Mouse (Mus musculus) intestine, embryonic 14.5 days (tissue): ENCODE results near the gene Ucp1. TPM values are rescaled to one million over a fixed set of nuclear protein-coding genes. Genes with fewer than 3 reads are reported as not detected.

Experiments
- ATAC-seq: fragments of 200-750 bp; cut with Nextera tagmentation; replicated peaks from 2 replicates; pipeline ENCODE4 v1.8.0; 2017; ENCODE audit warnings: low read depth, moderate number of reproducible peaks, moderate TSS enrichment, moderate library complexity; ENCODE audit not compliant: low FRiP score, low TSS enrichment
- DNase-seq: peaks from one replicate; pipeline ENCODE4 v3.0.0-alpha.2; 2018; ENCODE audit warnings: low spot score
- H3K27ac ChIP-seq: fragments of 300-500 bp; sonication (generic); 2 replicates; pipeline ENCODE4 v1.5.1; 2014; ENCODE audit warnings: low read depth, mild to moderate bottlenecking, control low read depth
- H3K27me3 ChIP-seq: fragments of 300-500 bp; sonication (generic); replicated peaks from 2 replicates; pipeline ENCODE4 v1.6.1; 2014; ENCODE audit warnings: low read length, control low read depth; ENCODE audit not compliant: control insufficient read depth, insufficient read depth
- H3K36me3 ChIP-seq: fragments of 300-500 bp; sonication (generic); 2 replicates; pipeline ENCODE4 v1.6.1; 2014; ENCODE audit warnings: low read length, control low read depth; ENCODE audit not compliant: control insufficient read depth, insufficient read depth
- H3K4me1 ChIP-seq: fragments of 300-500 bp; sonication (generic); replicated peaks from 2 replicates; pipeline ENCODE4 v1.6.1; 2014; ENCODE audit warnings: low read length, control low read depth, mixed read lengths; ENCODE audit not compliant: control insufficient read depth, insufficient read depth
- H3K4me2 ChIP-seq: fragments of 300-500 bp; sonication (generic); 2 replicates; pipeline ENCODE4 v1.6.1; 2014; ENCODE audit warnings: low read length
- H3K4me3 ChIP-seq: fragments of 300-500 bp; sonication (generic); 2 replicates; pipeline ENCODE4 v1.5.1; 2014; ENCODE audit warnings: low read depth, low read length, control low read depth, mixed read lengths
- H3K9ac ChIP-seq: fragments of 300-500 bp; sonication (generic); 2 replicates; pipeline ENCODE4 v1.6.1; 2014; ENCODE audit warnings: mild to moderate bottlenecking, low read length
- H3K9me3 ChIP-seq: fragments of 300-500 bp; sonication (generic); 2 replicates; pipeline ENCODE4 v1.6.1; 2016; ENCODE audit warnings: low read length, control low read depth; ENCODE audit not compliant: control insufficient read depth
- polyA plus RNA-seq: library from polyadenylated mRNA; unstranded; fragments of >200 nt; fragmentation: Nextera tagmentation; extraction: Ambion mirVana; gene quantifications from 2 replicates; pipeline ENCODE4 v1.2.1, GENCODE M21; 2014

The Ucp1 gene
- polyA plus RNA-seq, 1 experiment from 2014 or later: 0.11 TPM

DNA sequence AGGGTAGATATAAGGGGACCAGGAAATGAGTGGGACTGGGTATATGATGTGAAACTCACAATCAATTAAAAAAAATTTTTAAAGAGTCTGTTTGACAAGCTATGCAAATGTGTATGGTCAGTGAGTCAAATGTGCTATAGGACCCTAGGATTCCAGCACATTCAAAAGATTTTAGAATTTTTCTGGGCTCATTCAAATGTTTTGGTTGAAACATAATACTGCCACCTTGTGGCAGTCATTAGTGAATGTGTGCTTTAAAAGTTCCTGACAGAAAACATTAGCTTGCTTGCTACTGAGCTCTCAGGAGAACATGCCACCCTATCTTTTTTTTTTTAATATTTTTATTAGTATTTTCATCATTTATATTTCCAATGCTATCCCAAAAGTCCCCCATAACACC is 52.5 kb downstream of the Ucp1 start:
- DNase-seq: no peak

More for the DNA sequence above, 52.5 kb downstream of the Ucp1 start:
- Histone ChIP-seq H3K27me3 (no peaks in the 10 kb centered on the region), H3K9me3 (no peaks in the 10 kb centered on the region), H3K36me3 (no peaks in the 10 kb centered on the region), H3K4me1 (no peaks in the 10 kb centered on the region), H3K4me3 (no peak overlapping the region), H3K9ac (no peak overlapping the region), H3K27ac (no peak overlapping the region), H3K4me2 (no peak overlapping the region)
- ATAC-seq: no peak

Other genes with a start within 250 kb of the Ucp1 start
- gene Tbc1d9, start 125.0 kb upstream of the Ucp1 start, polyA plus RNA-seq: 2.9 and 3.5 TPM in 2 replicates
- gene Gm10645, start 124.2 kb upstream of the Ucp1 start, polyA plus RNA-seq: 2.1 and 2.3 TPM in 2 replicates
- gene Elmod2, start 42.1 kb downstream of the Ucp1 start, polyA plus RNA-seq: 13.5 and 15.6 TPM in 2 replicates
- not detected in 2 replicates for gene Mgat4d, start 58.1 kb downstream of the Ucp1 start, polyA plus RNA-seq
- gene Clgn, start 99.5 kb downstream of the Ucp1 start, polyA plus RNA-seq: 0.58 and 0.75 TPM in 2 replicates
- gene Scoc, start 168.0 kb downstream of the Ucp1 start, polyA plus RNA-seq: 92.4 and 101 TPM in 2 replicates
- gene Olfr370, start 245.4 kb downstream of the Ucp1 start, polyA plus RNA-seq: not detected in 2 replicates